Mouse (Mus musculus): ENCODE data around the gene Ppp1r37. TPM values are rescaled to one million over a fixed set of nuclear protein-coding genes. Genes with fewer than 3 reads are reported as not detected.

Ppp1r37 gene
- polyA plus RNA-seq, 1 experiment from 2014 or later: 18.3 TPM

DNA sequence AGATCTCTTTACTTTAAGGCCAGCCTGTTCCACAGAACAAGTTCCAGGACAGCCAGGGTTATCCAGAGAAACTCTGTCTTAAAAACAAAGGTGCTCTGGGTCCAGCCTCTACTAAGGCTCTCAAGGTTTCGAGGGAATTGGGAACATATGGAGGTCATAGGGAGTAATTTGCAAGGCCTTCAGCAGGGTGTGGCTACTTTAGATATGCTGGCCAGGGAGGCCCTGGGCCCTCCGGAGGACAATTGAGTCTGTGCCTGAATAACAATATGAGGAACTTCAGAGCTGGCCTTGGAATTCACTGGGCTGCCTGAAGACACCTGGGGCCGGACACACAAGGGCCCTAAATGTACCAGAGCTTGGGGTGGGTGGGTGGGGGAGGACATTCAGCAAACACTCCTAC is 12.7 kb upstream of the Ppp1r37 start:
- peaks cover 25% of the 10 kb centered on the region for H3K4me1 ChIP-seq (replicated peaks; ENCODE audit: control insufficient read depth, insufficient read depth, low read length)
- WGBS: 57% methylated on average over 3 of the region's 3 CpGs
- no peaks in the 10 kb centered on the region for H3K9me3 ChIP-seq (ENCODE audit: control insufficient read depth, low read length)
- peaks cover 3% of the 10 kb centered on the region; the same call in 1 of the 2 replicates for H3K36me3 ChIP-seq (ENCODE audit: control insufficient read depth, insufficient read depth, low read length)
- no peak overlapping the region for H3K27ac ChIP-seq (ENCODE audit: low read length)
- no peak for ATAC-seq (ENCODE audit: low read depth)
- H3K9ac ChIP-seq (ENCODE audit: low read length): no peak overlapping the region
- no peak overlapping the region for H3K4me2 ChIP-seq (ENCODE audit: low read depth, low read length)
- H3K4me3 ChIP-seq (ENCODE audit: low read length): no peak overlapping the region
- peaks cover 19% of the 10 kb centered on the region for H3K27me3 ChIP-seq (ENCODE audit: control insufficient read depth, insufficient read depth, low read depth, low read length)

DNA sequence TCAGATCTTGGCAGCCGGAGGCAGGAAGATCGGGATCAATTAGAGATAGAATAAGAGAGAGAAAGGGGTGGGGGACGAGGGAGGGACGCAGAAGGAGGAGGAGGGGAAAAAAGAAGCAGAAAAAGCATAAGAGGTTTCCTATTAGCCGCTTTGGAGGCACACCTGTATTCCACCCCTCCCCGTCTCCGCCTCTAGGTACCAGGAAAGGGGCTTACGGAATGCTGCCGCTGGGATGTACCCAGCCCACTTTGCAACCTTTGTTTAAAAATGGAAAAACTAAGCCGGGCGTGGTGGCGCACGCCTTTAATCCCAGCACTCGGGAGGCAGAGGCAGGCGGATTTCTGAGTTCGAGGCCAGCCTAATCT is 10.9 kb upstream of the Ppp1r37 start:
- Histone ChIP-seq H3K9ac (ENCODE audit: low read length) (peak overlapping the region; percentile 91), H3K9me3 (ENCODE audit: control insufficient read depth, low read length) (no peaks in the 10 kb centered on the region), H3K4me2 (ENCODE audit: low read depth, low read length) (peak overlapping the region; percentile 78), H3K27ac (ENCODE audit: low read length) (peak overlapping the region; percentile 93), H3K36me3 (ENCODE audit: control insufficient read depth, insufficient read depth, low read length) (peaks cover 13% of the 10 kb centered on the region), H3K27me3 (ENCODE audit: control insufficient read depth, insufficient read depth, low read depth, low read length) (peaks cover 19% of the 10 kb centered on the region), H3K4me1 (replicated peaks; ENCODE audit: control insufficient read depth, insufficient read depth, low read length) (peaks cover 25% of the 10 kb centered on the region), H3K4me3 (ENCODE audit: low read length) (peak overlapping the region; percentile 92)
- peak; percentile 13; the same call in 1 of the 2 replicates for ATAC-seq (ENCODE audit: low read depth)
- WGBS: 14% methylated on average over 16 of the region's 16 CpGs

DNA sequence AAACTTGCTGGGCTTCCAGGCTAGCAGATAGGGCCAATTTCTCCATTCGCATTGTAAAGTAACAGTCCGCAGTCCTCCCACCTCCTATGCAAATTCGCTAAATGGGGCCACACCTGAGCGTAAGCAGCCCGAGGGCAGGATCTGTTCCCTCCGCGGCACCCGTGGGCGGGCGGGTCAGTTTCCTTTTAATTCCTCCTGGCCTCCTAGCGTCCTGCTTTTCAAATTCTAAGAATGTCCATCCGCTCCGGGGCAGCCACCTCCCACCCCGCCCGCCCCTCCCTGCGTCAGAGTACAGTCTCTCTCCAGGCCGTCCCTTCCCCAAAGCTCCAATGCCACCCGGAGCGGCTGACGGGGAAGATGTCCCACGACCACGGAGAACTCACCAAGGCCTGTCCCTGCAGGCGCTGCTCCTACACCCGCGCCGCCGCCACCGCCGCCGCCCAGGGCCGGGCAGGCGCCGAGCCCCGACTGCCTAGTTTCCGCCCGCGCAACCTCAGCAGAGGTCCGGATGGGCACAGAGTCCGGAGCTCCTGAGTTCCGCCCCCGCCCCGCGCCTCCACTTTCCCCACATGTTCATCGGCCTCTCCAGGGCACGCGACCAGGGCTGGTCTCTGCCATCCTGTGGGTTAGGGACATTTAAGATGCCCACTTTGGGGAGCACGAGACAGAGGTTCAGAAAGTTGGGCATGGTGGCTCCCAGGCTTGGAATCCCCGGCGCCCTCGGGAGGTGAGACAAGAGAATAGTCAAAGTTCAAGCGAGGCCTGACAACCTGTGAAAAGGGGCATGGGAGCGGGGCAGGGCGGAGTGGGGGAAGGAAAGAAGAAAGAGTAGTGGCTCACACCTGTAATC is 10.3 kb upstream of the Ppp1r37 start:
- Histone ChIP-seq H3K4me2 (ENCODE audit: low read depth, low read length) (peak overlapping the region; percentile 78), H3K9ac (ENCODE audit: low read length) (peak overlapping the region; percentile 91), H3K9me3 (ENCODE audit: control insufficient read depth, low read length) (no peaks in the 10 kb centered on the region), H3K4me1 (replicated peaks; ENCODE audit: control insufficient read depth, insufficient read depth, low read length) (peaks cover 25% of the 10 kb centered on the region), H3K27me3 (ENCODE audit: control insufficient read depth, insufficient read depth, low read depth, low read length) (peaks cover 19% of the 10 kb centered on the region), H3K36me3 (ENCODE audit: control insufficient read depth, insufficient read depth, low read length) (peaks cover 13% of the 10 kb centered on the region), H3K27ac (ENCODE audit: low read length) (peak overlapping the region; percentile 93), H3K4me3 (ENCODE audit: low read length) (peak overlapping the region; percentile 92)
- peak; percentile 90 for ATAC-seq (ENCODE audit: low read depth)
- under 1% methylated on average over 52 of the region's 53 CpGs for WGBS

DNA sequence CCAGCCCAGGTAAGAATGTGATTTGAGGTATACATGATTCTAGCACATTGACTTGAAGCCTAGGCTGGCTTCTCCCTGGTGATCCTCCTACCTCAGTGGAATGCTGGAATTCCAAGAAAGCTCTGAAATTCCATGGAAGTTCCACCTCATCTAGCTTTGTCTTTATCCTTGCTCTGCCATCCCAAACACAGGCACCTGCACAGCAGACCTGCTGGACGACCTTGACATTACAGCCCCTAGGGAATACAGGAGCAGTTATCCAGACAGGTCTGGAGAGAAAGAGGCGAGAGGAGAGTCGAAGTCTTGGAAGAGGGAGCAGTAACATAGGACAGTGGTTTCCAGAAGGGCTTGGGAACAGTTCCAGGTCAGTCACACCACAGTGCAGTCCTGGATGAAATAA is 6.8 kb upstream of the Ppp1r37 start:
- H3K36me3 ChIP-seq (ENCODE audit: control insufficient read depth, insufficient read depth, low read length): peaks cover 27% of the 10 kb centered on the region
- H3K4me2 ChIP-seq (ENCODE audit: low read depth, low read length): no peak overlapping the region
- H3K9me3 ChIP-seq (ENCODE audit: control insufficient read depth, low read length): no peaks in the 10 kb centered on the region; the same call in 1 of the 2 replicates
- H3K27me3 ChIP-seq (ENCODE audit: control insufficient read depth, insufficient read depth, low read depth, low read length): no peaks in the 10 kb centered on the region
- WGBS: 86% methylated on average over 3 of the region's 3 CpGs
- H3K4me1 ChIP-seq (replicated peaks; ENCODE audit: control insufficient read depth, insufficient read depth, low read length): peaks cover 16% of the 10 kb centered on the region
- H3K27ac ChIP-seq (ENCODE audit: low read length): no peak overlapping the region
- no peak for ATAC-seq (ENCODE audit: low read depth)
- no peak overlapping the region for H3K9ac ChIP-seq (ENCODE audit: low read length)
- no peak overlapping the region for H3K4me3 ChIP-seq (ENCODE audit: low read length)

DNA sequence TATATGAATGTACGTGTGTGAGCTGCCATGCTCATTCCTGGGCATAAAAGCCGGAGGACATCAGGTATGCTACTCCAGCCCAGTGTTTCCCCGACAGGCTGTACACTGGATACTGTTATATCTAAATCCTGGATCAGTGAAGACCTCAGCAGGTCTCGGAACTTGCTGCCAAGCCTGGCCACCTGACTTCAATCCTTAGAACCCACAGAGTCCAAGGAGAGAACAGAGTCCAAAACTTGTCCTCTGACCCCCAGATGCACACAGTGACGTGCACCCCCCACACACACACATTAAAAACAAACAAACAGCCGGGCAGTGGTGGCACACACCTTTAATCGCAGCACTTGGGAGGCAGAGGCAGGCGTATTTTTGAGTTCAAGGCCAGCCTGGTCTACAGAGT is 4.5 kb upstream of the Ppp1r37 start:
- Histone ChIP-seq H3K27me3 (ENCODE audit: control insufficient read depth, insufficient read depth, low read depth, low read length) (no peaks in the 10 kb centered on the region), H3K9ac (ENCODE audit: low read length) (no peak overlapping the region), H3K36me3 (ENCODE audit: control insufficient read depth, insufficient read depth, low read length) (peaks cover 32% of the 10 kb centered on the region), H3K9me3 (ENCODE audit: control insufficient read depth, low read length) (no peaks in the 10 kb centered on the region; the same call in 1 of the 2 replicates), H3K4me3 (ENCODE audit: low read length) (no peak overlapping the region), H3K4me2 (ENCODE audit: low read depth, low read length) (no peak overlapping the region), H3K4me1 (replicated peaks; ENCODE audit: control insufficient read depth, insufficient read depth, low read length) (peaks cover 13% of the 10 kb centered on the region), H3K27ac (ENCODE audit: low read length) (no peak overlapping the region)
- WGBS: 85% methylated on average over 8 of the region's 8 CpGs
- ATAC-seq (ENCODE audit: low read depth): no peak

DNA sequence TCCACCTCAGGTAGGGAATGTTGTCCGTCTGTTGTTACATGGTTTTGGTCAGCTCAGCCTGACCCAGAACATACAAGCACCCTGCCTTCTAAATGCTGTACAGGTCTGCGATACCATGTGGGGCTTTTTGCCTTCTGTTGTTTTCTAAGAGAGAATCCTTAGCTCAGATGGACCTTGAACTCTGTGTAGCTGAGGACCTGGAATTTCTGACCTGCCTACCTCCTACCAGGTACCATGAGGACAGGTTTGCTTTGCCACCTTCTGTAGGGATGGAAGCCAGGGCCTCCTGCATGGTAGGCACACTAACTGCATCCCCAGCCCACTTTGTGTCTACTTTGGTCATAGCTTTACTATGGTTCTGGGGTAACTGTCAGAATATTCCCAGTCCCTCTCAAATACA is 2.9 kb upstream of the Ppp1r37 start:
- 94% methylated on average over 2 of the region's 2 CpGs for WGBS
- H3K27me3 ChIP-seq (ENCODE audit: control insufficient read depth, insufficient read depth, low read depth, low read length): no peaks in the 10 kb centered on the region
- peaks cover 30% of the 10 kb centered on the region for H3K36me3 ChIP-seq (ENCODE audit: control insufficient read depth, insufficient read depth, low read length)
- no peak overlapping the region for H3K27ac ChIP-seq (ENCODE audit: low read length)
- H3K4me3 ChIP-seq (ENCODE audit: low read length): no peak overlapping the region
- H3K4me1 ChIP-seq (replicated peaks; ENCODE audit: control insufficient read depth, insufficient read depth, low read length): peaks cover 6% of the 10 kb centered on the region
- no peak overlapping the region for H3K9ac ChIP-seq (ENCODE audit: low read length)
- H3K4me2 ChIP-seq (ENCODE audit: low read depth, low read length): no peak overlapping the region
- H3K9me3 ChIP-seq (ENCODE audit: control insufficient read depth, low read length): no peaks in the 10 kb centered on the region; the same call in 1 of the 2 replicates
- no peak for ATAC-seq (ENCODE audit: low read depth)

DNA sequence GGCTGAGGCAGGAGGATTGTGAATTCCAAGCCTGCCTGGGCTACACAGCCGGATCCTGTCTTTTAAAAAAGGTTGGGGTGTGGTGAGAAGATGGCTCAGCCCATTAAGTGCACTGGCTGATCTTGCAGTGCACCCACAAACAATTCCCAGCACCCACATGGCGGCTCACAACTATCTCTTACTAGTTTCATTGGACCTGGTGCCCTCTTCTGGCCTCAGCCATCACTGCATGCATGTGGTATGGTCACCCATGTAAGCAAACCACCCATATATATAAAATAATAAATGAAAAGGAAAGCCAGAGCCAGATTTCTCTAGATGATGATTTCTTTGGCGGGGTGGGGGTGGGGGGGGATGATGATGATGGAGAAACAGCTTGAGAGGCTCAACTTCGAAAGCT is 1.6 kb upstream of the Ppp1r37 start:
- ATAC-seq (ENCODE audit: low read depth): no peak
- H3K36me3 ChIP-seq (ENCODE audit: control insufficient read depth, insufficient read depth, low read length): peaks cover 22% of the 10 kb centered on the region
- peaks cover 18% of the 10 kb centered on the region for H3K4me1 ChIP-seq (replicated peaks; ENCODE audit: control insufficient read depth, insufficient read depth, low read length)
- no peak overlapping the region for H3K4me3 ChIP-seq (ENCODE audit: low read length)
- WGBS: 89% methylated on average over 4 of the region's 4 CpGs
- no peak overlapping the region for H3K4me2 ChIP-seq (ENCODE audit: low read depth, low read length)
- H3K9ac ChIP-seq (ENCODE audit: low read length): no peak overlapping the region
- no peaks in the 10 kb centered on the region; the same call in 1 of the 2 replicates for H3K9me3 ChIP-seq (ENCODE audit: control insufficient read depth, low read length)
- no peak overlapping the region for H3K27ac ChIP-seq (ENCODE audit: low read length)
- no peaks in the 10 kb centered on the region for H3K27me3 ChIP-seq (ENCODE audit: control insufficient read depth, insufficient read depth, low read depth, low read length)

DNA sequence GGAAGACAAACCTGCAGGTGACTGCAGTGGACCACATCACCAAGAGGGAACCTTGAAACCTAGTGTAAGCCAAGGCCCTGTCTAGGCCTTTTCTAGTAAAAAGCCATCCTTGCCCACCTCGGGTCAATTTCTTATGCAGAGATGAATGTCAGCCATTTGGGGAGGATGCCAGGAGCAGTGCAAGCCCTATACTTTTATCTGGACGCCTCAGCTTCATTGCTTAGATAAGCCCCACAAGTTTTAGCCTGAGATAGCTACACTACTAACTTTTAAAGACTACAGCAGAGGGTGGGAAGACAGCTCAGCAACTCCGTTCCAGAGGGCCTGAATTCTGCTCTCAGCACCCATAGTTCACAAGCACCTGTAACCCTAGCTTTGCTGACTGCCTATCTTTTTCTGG is 1.0 kb upstream of the Ppp1r37 start:
- H3K27me3 ChIP-seq (ENCODE audit: control insufficient read depth, insufficient read depth, low read depth, low read length): no peaks in the 10 kb centered on the region
- H3K4me2 ChIP-seq (ENCODE audit: low read depth, low read length): no peak overlapping the region
- H3K9me3 ChIP-seq (ENCODE audit: control insufficient read depth, low read length): no peaks in the 10 kb centered on the region; the same call in 1 of the 2 replicates
- H3K36me3 ChIP-seq (ENCODE audit: control insufficient read depth, insufficient read depth, low read length): peaks cover 19% of the 10 kb centered on the region
- H3K27ac ChIP-seq (ENCODE audit: low read length): no peak overlapping the region
- no peak overlapping the region for H3K9ac ChIP-seq (ENCODE audit: low read length)
- no peak overlapping the region for H3K4me3 ChIP-seq (ENCODE audit: low read length)
- H3K4me1 ChIP-seq (replicated peaks; ENCODE audit: control insufficient read depth, insufficient read depth, low read length): peaks cover 24% of the 10 kb centered on the region
- 83% methylated on average over 3 of the region's 3 CpGs for WGBS
- ATAC-seq (ENCODE audit: low read depth): no peak

DNA sequence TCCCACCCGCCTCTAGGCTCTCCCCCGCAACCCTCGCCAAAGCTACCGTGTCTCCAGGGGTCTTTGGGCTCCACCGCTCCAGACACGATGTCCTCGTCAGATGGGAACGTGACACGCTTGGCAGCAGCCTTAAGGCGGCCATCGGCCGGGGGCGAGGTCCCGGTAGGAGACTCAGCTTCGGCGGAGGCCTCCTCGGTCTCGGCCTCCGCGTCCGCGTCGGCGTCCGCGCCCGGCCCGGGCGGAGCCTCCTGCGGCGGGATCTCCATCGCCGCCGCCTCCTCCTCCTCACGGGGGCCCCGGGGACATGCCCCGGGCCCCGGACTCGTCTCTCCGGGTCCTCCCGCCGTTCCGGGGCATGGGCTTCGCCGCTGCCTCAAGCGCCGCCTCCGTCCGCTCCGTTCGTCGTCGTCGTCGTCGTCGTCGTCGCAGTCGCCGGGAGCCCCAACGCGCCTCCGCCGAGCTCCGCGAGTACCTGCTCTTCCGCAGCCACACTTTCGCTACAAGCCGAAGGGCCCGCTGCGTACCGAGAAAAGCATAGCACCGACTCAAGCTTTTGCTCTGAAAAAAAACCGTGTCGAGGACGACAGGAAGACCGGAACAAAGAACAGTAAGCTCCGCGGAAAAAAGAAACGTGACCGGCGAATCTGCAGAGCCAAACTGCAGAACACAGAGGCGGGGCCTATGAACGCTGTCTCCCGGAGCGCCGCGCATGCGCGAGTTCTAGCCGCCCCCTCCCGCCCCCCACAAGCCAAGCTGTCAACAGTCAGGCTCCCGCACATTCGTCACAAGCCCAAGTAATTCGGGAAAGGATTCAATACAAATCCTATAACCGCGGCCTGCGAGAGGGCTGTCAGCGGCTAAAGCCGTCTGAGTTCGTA is 872 bp downstream of the Ppp1r37 start:
- Histone ChIP-seq H3K4me2 (ENCODE audit: low read depth, low read length) (peak overlapping the region; percentile 72), H3K36me3 (ENCODE audit: control insufficient read depth, insufficient read depth, low read length) (peaks cover 18% of the 10 kb centered on the region), H3K4me1 (replicated peaks; ENCODE audit: control insufficient read depth, insufficient read depth, low read length) (peaks cover 36% of the 10 kb centered on the region), H3K4me3 (ENCODE audit: low read length) (peak overlapping the region; percentile 96), H3K27ac (ENCODE audit: low read length) (peak overlapping the region; percentile 88), H3K27me3 (ENCODE audit: control insufficient read depth, insufficient read depth, low read depth, low read length) (no peaks in the 10 kb centered on the region), H3K9me3 (ENCODE audit: control insufficient read depth, low read length) (no peaks in the 10 kb centered on the region; the same call in 1 of the 2 replicates), H3K9ac (ENCODE audit: low read length) (peak overlapping the region; percentile 95)
- WGBS: under 1% methylated on average over 102 of the region's 102 CpGs
- peak; percentile 91 for ATAC-seq (ENCODE audit: low read depth)

All from lung, embryonic 16.5 days (tissue).